Mouse (Mus musculus): ENCODE results near the gene Rnf150.

DNA sequence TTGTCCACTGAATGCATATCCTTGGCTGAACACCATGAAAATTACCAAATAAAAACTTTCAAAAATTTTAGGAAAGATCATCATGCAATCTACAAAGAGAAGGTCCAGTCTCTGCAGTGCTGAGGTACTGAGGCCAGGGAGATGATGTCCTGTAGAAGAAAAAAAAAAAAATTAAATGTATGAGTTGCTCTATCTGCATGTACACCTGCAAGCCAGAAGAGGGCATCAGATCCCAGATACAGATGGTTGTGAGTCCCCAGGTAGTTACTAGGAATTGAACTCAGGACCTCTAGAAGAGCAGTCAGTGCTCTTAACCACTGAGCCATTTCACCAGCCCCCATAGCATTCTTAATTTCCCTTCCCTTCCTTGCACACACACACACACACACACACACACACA, 224.4 kb downstream of the Rnf150 start:
- TF ChIP-seq JUND (IDR thresholded peaks at IDR 0.05; ENCODE audit: low read depth, low read length) (no peak), HCFC1 (IDR thresholded peaks at IDR 0.05; ENCODE audit: low read depth, low read length) (no peak), MXI1 (IDR thresholded peaks at IDR 0.05; ENCODE audit: low read depth, low read length) (no peak), MAZ (IDR thresholded peaks at IDR 0.05; ENCODE audit: low read depth, low read length) (no peak), MAX (IDR thresholded peaks at IDR 0.05; ENCODE audit: low read length) (no peak), GATA1 (IDR thresholded peaks at IDR 0.05; ENCODE audit: low read depth, low read length) (no peak), CTCF (IDR thresholded peaks at IDR 0.05 in 2 of 3, conservative IDR thresholded peaks at IDR 0.05 in 1 of 3; ENCODE audit: control insufficient read depth in 1 of 3, insufficient read depth in 1 of 3, low read depth in 2 of 3, low read length in 3 of 3, poor library complexity in 1 of 3, severe bottlenecking in 1 of 3) (no peak), ZMIZ1 (IDR thresholded peaks at IDR 0.05; ENCODE audit: low read depth, low read length) (no peak), POLR2A (IDR thresholded peaks at IDR 0.05; ENCODE audit: control insufficient read depth in 1 of 2, insufficient read depth in 1 of 2, low read depth in 1 of 2, low read length in 2 of 2, poor library complexity in 1 of 2) (no peak), EP300 (IDR thresholded peaks at IDR 0.05; ENCODE audit: low read depth in 1 of 2, low read length in 2 of 2) (no peak), UBTF (IDR thresholded peaks at IDR 0.05; ENCODE audit: borderline replicate concordance, insufficient read depth, low read depth, low read length) (no peak)

All from MEL (cell line).